Mouse (Mus musculus) CD4-positive, CD25-positive, alpha-beta regulatory T cell (primary cell): ENCODE data around the gene Zmym2. TPM values are rescaled to one million over a fixed set of nuclear protein-coding genes. Genes with fewer than 3 reads are reported as not detected.

Source experiments
- polyA plus RNA-seq: library from polyadenylated mRNA; unstranded; fragments of 100-300 nt; shearing (Covaris generic); gene quantifications from one replicate; pipeline ENCODE4 v1.2.1, GENCODE M21; 2017

The Zmym2 gene
- 77.9 TPM for polyA plus RNA-seq

DNA sequence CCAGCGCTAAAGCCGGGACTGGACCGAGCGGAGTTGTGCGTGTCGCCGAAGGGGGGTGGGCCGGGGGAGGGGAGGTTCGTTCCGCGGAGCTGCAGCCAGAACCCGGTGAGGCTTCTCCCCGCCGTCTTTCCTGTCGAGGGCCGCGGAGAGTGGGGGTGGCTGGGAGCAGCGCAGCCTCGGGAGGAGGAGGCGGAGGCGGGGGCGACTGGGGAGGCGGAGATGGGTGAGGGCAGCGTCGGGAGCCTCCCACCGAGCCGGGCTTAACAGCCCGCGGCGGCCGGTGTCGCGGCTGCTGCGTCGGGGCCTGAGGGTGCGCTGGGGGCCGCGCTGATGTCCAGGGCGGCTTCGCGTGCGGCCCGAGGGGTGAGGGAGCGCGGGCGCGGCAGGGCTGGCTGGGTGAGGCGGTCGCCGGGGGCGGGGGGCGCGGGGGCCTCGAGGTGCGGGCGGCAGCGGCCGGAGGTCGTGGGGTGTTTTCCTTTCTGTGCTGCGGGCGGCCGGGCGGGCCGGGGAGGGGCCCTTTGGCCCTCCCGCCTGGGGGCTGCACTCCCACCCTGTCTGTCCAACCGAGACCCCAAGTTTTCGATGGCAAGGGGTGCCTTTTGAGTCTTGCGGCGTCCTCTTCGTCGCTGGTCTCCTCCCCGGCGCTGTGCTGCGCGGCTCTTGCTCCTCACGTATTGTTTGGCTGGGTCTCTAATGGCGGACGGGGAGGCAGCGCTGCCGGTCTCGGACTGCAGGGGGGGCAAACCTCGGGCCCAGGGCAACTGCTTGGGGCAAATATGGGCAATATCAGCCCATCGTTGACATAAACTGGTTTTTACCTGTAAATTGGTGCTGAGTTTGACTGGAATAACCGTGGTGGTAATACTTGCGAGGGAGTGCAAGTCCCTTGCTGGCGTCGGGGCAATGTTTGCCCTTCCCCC lies at the start of gene Zmym2:
Gene Zmym2, plus strand, starts transcription at position 60 of the 920 bp plus-strand sequence.

Other genes with a start within 250 kb of the Zmym2 start
- gene Mphosph8, start 218.4 kb upstream of the Zmym2 start, polyA plus RNA-seq = 44.3 TPM
- 50.1 TPM for gene Pspc1, start 108.3 kb upstream of the Zmym2 start, polyA plus RNA-seq
- gene Zmym5, start 74.9 kb upstream of the Zmym2 start, polyA plus RNA-seq = 44.9 TPM
- gene Gja3, start 171.4 kb downstream of the Zmym2 start, polyA plus RNA-seq = not detected
- 3.1 TPM for gene Gjb2, start 218.0 kb downstream of the Zmym2 start, polyA plus RNA-seq
- gene Gm4491, start 229.2 kb downstream of the Zmym2 start, polyA plus RNA-seq = not detected
- gene Gjb6, start 247.0 kb downstream of the Zmym2 start, polyA plus RNA-seq = 0.13 TPM